Mouse (Mus musculus) CD4-positive, CD25-positive, alpha-beta regulatory T cell, adult 2 months (primary cell): ENCODE data around the gene Dnmt3b.
"Not testable (repeated sequence)": the region's sequence is repeated elsewhere in the genome, so short reads cannot be mapped to it uniquely, and the experiment has no call there.

Source experiments
- DNase-seq: peaks from one replicate; pipeline ENCODE4 v3.0.0-alpha.2; 2012; ENCODE audit warnings: low read depth, low spot score

Gene Dnmt3b

GRCm38 (mm10) chr2:153633259-153633658 is 16.0 kb upstream of the Dnmt3b start:
- no peak for DNase-seq

DNA sequence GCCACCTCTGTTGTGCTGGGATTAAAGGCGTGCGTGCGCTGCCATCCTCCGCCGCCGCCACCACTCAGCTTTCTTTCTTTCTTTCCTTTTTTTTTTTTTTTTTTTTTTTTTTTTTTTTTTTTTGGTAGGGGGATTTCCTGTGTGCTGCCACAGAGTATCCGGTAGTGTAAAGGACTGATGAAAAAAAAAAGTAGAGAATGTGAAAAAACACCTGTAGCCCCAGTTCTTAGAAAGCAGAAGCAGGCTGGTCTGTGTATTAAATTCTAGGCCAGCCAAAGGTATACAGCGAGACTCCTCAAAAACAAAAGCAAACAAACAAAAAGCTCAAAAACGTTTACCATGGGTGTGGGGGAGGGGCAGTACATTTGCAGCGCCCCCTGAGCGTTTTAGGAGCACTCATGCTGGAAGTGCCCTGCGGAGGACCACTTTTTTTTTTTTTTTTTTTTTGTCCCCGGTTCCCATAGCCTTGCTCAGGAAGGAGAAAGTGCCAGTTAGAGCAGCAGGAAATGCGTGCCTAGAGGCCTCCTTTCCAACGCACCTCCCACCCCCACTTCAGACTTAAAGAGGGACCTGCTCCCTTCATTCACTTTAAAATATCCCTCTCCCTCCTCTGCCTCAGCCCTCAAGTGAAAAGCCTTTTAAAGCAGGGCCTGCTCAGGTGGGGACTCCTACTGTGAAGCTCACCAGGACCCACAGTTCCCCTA is 10.1 kb upstream of the Dnmt3b start:
- DNase-seq: peak; percentile 67

GRCm38 (mm10) chr2:153642496-153642895 is 6.8 kb upstream of the Dnmt3b start:
- DNase-seq: no peak

DNA sequence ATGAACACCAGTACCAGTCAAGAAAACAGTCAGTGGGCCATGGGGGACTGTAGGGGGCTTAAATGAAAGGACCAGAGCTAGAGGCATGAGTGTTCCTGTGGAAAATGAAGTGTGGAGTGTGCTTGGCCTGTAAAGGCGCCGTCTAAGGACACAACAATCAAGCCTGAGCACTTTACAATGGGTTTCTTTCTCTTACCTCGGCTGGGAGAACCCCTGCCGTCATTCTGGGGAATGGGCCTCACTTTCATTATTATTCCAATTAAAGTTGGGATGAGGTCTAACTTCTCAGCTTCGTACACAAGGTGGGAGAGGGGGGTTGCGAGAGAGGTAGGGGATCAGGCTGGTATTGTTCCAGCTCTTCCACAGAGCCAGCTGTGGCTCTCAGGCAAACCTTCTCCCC is 6.3 kb upstream of the Dnmt3b start:
- DNase-seq: no peak

DNA sequence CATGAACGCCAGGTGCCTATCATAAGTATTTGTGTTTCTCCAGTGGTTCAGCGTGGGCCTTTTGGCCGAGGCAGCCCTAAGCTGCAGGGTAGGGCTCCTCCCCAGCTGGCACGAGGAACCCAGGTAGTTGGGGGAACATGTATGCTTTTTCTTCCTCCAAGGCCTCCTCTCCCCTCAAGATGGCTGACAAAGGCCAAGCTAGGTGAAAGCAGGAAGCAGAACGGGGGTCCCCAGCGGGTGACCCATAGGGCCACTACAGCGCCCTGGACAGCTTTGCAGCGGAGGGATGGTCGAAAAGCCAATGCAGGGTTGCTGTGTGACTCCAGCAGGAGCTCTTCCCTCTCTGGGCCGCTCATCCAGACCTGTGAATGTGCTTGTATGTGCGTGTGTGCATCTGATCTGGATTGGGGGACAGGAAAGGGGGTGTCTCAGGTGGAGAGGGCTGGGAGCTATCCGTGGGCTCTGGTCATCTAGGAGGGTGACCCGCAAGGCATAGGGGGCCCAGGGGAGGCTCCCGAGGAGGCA is 415 bp upstream of the Dnmt3b start:
- no peak for DNase-seq

DNA sequence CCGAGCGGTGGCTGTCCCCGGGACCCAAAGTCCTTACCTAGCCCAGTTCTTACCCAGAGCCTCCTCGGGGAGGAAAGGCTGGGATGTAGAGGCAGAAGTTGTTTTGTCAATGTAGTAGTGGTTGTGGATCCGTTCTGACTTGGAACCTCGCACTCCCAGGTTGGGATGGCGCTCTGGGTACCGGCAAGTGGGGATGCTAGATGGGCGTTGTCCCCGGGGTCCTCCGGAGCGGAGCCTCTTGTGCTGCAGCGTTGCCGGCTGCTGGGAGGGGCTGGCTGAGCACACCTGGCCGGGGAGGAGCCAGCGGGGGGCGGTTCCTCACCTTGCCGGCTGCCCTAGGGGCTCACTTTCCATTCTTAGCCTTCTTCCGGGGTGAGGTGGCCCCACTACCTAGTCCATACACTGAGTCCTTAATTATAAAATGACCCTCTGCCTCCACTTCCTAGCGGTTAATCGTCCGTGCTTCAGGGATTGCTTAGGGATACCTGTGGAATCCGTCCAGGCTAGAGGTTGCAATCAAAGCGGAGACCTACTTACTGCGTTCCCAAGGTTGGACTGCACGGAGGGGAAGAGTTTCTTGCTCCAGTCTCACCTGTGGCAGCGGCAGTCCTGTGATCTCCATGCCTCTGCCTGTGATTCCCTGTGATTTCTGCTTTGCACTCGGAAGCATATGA is 901 bp downstream of the Dnmt3b start:
- DNase-seq: peak; percentile 47

DNA sequence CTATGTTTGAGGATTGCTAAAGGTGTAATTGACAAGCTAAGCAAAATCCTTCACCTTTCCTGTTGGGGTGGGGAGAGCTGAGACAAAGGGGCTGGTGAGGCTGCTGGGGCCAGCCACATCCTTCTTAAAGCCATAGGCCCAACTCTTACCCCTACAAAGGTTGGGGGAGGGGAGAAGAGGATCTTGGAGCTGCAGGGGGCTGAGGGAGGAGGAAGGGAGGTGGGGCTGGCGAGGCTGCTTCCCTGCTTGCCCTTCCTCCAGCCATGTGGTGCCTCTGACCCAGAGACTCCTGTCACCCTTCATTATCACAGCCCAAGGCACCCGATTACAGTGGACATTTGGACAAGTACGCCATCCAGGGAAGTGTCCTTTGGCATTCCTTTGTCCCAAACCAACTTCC is 2.4 kb downstream of the Dnmt3b start:
- DNase-seq: no peak

DNA sequence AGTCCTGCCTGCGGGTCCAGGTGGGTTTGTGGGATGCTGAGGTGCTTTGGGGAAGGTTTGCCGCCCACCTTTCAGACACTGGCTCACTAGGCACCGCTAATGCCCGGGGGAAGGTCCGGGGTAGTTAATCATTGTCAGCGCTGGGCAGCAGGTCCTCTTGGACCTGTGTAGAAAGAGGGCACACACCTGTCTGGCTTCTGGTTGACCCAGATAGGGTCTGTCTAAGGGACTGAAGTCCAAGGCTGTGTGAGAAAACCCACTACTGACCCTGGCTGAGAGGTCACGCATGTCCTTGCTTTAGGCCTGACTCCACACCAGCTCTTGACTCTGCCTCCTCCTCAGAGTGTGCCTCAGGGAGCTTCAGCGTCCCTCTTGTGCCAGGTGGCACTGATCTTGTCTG is 8.4 kb downstream of the Dnmt3b start:
- not testable (repeated sequence) for DNase-seq

DNA sequence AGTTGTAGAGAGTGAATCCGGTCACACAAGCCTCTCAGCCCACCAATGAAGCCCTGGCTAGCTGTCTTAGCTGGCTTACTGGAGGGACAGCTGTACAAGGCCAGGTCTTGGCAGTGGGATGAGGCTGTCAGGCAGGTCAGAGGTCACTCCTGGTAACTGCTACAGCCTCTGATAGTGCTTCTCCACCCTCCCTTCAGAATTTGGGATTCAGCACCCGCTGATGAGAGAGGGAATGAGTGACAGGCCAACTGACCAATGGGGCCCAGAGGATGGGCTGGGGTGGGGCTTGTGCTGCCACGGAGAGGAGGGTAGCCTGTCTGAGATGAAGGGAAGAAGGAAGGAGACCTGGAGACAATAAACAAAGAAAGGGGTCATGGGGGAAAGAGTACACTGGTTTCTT is 11.4 kb downstream of the Dnmt3b start:
- DNase-seq: no peak

DNA sequence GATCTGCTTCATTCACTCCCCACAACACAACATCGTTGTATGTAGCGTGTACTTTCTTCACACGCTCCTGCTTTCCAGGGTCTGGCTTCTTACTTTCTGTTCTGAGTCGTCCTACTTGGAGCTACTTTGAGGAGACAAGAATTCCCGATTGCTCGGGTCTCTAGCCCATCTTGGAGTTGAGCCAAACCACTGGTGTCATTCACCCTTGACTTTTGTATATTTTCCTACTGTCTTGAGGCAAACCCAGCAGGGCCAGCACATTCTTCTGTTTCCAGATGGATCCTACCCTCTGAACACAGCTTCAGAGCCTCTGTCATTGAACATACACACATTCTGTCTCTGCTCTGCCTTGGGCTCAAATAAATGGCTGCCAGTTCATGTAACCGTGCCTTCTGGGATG is 16.2 kb downstream of the Dnmt3b start:
- no peak for DNase-seq

- DNase-seq: peak; percentile 60
Measured at GRCm38 (mm10) chr2:153668754-153669376, 19.6 kb downstream of the Dnmt3b start.

DNA sequence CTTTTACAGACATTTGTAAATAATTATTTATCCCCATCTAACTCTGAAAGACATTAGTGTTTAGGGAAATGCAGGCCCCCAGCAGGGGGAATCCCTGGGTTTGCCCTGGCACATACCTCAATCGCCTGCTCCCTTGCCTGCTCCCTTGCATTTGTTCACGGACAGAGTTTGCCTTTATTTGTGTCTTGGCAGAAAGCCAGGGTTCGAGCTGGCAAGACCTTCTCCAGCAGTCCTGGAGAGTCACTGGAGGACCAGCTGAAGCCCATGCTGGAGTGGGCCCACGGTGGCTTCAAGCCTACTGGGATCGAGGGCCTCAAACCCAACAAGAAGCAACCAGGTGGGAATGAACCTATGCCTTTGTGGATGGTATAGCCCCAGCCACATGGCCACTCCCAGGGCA is 20.9 kb downstream of the Dnmt3b start:
- no peak for DNase-seq

DNA sequence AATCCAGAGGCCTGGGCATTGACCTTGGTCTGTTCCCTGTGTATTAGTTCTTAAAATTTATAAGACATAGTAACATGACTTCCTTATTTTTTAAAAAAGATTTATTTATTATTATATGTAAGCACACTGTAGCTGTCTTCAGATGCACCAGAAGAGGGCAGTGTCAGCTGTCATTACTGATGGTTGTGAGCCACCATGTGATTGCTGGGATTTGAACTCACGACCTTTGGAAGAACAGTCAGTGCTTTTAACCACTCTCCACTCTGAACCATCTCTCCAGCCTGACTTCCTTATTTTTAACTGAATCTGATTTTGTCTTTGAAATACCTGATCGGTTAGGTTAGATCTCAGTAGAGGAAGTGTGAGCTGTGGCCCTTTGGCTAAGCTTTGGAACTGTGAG is 23.4 kb downstream of the Dnmt3b start:
- no peak for DNase-seq

GRCm38 (mm10) chr2:153675364-153675763 is 26.1 kb downstream of the Dnmt3b start:
- DNase-seq: not testable (repeated sequence)

DNA sequence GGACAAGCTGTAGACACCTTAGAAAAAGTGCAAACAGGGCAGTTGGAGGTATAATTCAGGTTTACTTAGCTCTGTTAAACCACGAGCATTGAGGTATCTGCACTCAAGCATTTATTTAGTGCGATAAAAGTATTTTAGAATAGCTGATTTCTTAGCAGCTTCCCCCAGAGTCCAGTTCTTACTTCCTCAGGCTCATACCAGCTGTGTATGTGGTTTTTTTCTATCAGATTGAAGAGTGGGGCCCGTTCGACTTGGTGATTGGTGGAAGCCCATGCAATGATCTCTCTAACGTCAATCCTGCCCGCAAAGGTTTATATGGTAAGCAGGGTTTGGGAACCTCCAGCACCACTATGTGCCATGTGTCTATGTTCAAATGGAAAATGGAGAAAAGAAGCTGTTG is 27.7 kb downstream of the Dnmt3b start:
- DNase-seq: no peak

DNA sequence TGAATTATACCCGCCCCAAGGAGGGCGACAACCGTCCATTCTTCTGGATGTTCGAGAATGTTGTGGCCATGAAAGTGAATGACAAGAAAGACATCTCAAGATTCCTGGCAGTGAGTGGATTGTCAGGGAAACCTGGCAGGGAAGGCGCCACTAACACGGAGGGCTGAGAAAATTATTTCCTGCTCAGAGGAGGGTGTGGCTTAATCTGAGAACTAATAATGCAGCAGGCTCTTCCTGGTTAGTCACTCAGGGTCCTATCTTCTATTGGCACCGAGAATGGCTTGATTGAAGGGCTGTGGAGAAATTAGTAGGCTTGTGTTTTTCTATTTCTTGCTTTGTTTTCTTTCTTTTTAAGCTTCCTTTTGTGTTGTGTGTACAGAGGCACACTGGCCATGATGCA is 28.3 kb downstream of the Dnmt3b start:
- DNase-seq: no peak

DNA sequence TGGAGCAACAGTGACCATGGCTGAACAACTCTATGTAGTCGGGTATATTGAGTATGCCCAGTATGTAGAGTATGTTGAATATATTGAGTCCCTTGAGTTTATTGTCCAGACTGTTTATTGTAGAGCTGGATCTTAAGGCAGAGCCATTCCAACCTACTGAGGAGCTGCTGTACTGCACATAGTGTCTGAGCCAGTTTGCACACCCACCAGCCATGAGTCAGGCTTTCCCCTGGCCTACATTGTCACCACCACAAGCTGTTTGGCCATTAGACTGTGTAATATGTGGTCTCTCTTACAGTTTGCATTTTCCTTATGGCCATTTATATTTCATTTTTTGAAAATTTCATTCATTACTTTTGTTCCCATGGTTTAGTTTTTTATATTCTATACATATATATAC is 30.7 kb downstream of the Dnmt3b start:
- DNase-seq: no peak

DNA sequence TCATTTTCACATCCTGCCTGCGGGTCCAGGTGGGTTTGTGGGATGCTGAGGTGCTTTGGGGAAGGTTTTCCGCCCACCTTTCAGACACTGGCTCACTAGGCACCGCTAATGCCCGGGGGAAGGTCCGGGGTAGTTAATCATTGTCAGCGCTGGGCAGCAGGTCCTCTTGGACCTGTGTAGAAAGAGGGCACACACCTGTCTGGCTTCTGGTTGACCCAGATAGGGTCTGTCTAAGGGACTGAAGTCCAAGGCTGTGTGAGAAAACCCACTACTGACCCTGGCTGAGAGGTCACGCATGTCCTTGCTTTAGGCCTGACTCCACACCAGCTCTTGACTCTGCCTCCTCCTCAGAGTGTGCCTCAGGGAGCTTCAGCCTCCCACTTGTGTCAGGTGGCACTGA is 44.2 kb downstream of the Dnmt3b start:
- not testable (repeated sequence) for DNase-seq

DNA sequence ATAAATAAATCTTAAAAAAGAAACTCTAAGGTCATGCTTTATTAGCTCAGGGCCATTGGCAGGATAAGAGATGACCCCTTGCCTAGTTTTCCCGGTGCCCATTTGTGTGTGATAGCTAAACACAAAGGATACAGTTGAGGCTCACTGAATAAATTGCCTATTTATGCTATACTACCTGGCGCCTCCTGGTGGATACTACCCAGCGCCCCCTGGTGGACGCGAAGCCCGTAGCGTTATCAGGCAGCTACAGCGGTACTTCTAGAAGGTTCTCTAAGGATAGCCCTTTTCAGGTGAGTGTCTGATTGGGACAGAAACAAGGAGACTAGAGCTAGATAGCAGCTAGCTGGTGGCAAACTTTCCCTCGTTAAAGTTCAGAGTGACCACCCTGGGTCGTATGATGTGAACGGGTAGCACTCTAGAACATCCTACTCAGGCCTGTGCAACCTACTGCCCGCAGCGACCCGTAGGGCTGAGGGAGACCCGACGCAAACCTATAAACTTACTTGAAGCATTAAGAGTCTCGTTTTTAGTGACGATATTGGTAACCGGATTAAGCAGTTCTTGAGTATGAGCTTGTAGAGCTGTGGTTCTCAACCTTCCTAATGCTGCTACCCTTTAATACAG is 45.3 kb downstream of the Dnmt3b start:
- DNase-seq: peak; percentile 84

DNA sequence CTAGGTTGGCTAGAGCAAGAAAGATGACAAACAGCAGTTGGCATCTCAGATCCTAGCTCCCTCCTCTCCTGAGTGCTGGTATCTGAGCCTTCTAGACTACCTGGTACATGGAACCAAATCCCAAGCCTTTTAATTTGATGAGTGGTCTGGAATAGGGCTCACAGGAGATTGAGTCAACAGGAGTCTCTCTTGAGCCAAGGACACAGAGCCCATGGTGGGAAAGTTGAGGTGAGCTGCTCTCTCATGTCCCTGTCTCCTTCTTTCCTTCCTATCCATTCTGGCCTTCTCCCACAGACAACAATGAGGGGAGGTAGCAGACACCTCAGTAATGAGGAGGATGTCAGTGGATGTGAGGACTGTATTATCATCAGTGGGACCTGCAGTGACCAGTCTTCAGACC is 47.1 kb downstream of the Dnmt3b start, which contains the start of gene Dnmt3c:
Gene Dnmt3c (plus strand): TSS at position 301 of the 400 bp plus-strand sequence.
- DNase-seq: no peak

DNA sequence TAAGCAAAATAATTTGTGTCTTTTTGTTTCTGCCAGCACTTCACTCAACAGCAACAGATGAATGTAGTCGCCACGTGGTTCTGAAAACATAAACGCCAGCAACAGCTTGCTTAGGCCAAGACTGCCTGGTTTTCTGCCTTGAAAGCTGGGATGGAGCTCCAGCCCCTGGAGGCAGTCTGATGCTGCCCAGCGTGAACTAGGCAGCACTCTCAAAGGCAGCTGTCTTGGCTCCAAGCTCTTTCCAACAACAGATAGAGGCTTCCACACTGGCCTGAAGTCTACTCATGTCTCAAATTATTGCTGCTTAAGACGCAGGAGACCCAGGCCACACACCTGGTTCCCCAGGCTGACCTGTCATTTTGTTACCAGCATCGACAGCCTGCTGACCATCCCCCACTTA is 54.1 kb downstream of the Dnmt3b start:
- DNase-seq: no peak

DNA sequence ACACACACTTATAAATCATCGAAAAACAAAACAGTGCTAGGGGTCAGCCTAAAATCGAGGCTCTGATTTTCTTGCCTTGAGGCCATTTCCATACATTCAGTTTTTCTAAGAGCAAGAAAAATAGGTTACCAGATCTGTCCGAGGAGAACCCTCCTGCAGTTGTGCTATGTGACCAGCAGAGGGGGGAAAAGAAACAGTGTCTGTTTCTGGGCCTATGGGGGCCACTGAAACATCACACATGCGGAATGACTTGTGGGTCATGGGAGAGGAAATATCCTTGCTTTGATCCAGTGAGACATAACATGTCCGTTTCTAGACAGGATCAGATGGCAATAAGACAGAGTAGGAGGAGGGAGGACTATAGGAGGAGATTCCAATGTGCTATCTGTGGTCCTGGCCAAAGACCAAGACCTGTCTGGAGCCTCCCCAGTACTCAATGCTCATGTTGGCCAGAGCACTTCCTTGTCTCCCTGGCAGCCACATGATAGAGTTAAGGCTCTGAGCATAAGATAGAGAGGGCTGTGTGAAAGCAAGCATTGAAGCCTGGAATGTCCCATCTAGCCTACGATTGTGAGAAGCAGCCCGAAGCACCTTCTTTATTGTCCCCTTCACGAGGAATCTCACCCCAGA is 61.6 kb downstream of the Dnmt3b start:
- DNase-seq: peak; percentile 59
